Mouse (Mus musculus) midbrain, postnatal 0 days (tissue): ENCODE results near the gene BC004004. TPM values are rescaled to one million over a fixed set of nuclear protein-coding genes. Genes with fewer than 3 reads are reported as not detected.
A peak's percentile ranks its signal among the peaks of the same experiment; 100 is the strongest.

Experiments
- ATAC-seq: fragments of 200-750 bp; cut with Nextera tagmentation; 2 replicates; pipeline ENCODE4 v1.8.0; 2017; ENCODE audit warnings: moderate number of reproducible peaks, mild to moderate bottlenecking, moderate TSS enrichment, moderate library complexity; ENCODE audit not compliant: low FRiP score
- DNase-seq: peaks from one replicate; pipeline ENCODE4 v3.0.0-alpha.2; 2015; ENCODE audit warnings: low spot score
- H3K27ac ChIP-seq: fragments of 300-500 bp; sonication (generic); 2 replicates; pipeline ENCODE4 v1.5.1; 2014; ENCODE audit warnings: low read depth, mild to moderate bottlenecking, low read length, mixed read lengths
- H3K27me3 ChIP-seq: fragments of 300-500 bp; sonication (generic); 2 replicates; pipeline ENCODE4 v1.6.1; 2014; ENCODE audit warnings: low read length, control low read depth, mixed read lengths; ENCODE audit not compliant: insufficient read depth
- H3K36me3 ChIP-seq: fragments of 300-500 bp; sonication (generic); 2 replicates; pipeline ENCODE4 v1.6.1; 2014; ENCODE audit warnings: low read length, control low read depth, mixed read lengths; ENCODE audit not compliant: insufficient read depth
- H3K4me1 ChIP-seq: fragments of 300-500 bp; sonication (generic); 2 replicates; pipeline ENCODE4 v1.6.1; 2014; ENCODE audit warnings: mild to moderate bottlenecking, control low read depth, antibody characterized with exemption, low read length, mixed read lengths; ENCODE audit not compliant: insufficient read depth
- H3K4me2 ChIP-seq: fragments of 300-500 bp; sonication (generic); 2 replicates; pipeline ENCODE4 v1.6.1; 2014; ENCODE audit warnings: low read depth, mild to moderate bottlenecking, low read length, mixed read lengths; ENCODE audit not compliant: poor library complexity, severe bottlenecking
- H3K4me3 ChIP-seq: fragments of 300-500 bp; sonication (generic); 2 replicates; pipeline ENCODE4 v1.5.1; 2014; ENCODE audit warnings: low read depth, mild to moderate bottlenecking, low read length, moderate library complexity
- H3K9ac ChIP-seq: fragments of 300-500 bp; sonication (generic); replicated peaks from 2 replicates; pipeline ENCODE4 v1.6.1; 2014; ENCODE audit warnings: mild to moderate bottlenecking, low read length, moderate library complexity, mixed read lengths; ENCODE audit not compliant: poor library complexity, severe bottlenecking
- H3K9me3 ChIP-seq: fragments of 300-500 bp; sonication (generic); 2 replicates; pipeline ENCODE4 v1.6.1; 2016; ENCODE audit warnings: low read length, control low read depth
- CTCF ChIP-seq: IDR thresholded peaks from 2 replicates; pipeline ENCODE4 v1.5.1; 2016; ENCODE audit warnings: antibody characterized with exemption, mild to moderate bottlenecking
- WGBS: fragments of 180-500 bp; shearing (Covaris S2); extraction: QIAGEN DNeasy Blood & Tissue Kit; methylation state at CpG from one replicate; pipeline ENCODE4 v1.1.7; 2014; 5-methylcytosine and 5-hydroxymethylcytosine counted together
- polyA plus RNA-seq: library from polyadenylated mRNA; unstranded; fragments of >200 nt; fragmentation: Nextera tagmentation; extraction: Ambion mirVana; gene quantifications from 2 replicates; pipeline ENCODE4 v1.2.1, GENCODE M21; 2015
- total RNA-seq: library from RNA; depleted of rRNA; stranded (reverse); fragments of >200 nt; gene quantifications from 2 replicates; pipeline ENCODE4 v1.2.3, GENCODE M21; 2014

Gene BC004004
- total and polyA plus RNA-seq, 2 experiments from 2014 or later: 120 to 146 TPM

DNA sequence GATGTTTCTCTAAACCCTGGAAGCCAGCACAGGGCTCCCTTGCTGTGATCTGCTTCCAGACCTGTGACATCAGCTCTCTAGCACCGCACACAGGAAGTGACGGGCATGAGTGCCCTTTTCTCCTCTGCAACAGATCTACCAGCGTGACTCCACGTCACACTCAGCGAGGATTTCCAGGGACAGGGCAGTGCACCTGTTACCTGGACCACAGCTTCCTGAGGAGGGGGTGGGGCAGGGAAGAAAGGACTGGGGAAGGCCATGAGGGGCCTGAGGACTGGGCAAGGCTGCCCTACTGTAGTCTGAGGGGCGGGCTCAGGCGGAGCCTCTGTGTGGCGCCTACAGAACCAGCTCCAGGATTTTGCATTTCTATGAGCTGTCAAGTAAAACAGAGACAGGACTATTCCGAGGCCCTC lies 73.0 kb downstream of the BC004004 start:
- Histone ChIP-seq H3K9ac (0 out of 2 replicates have a peak overlapping the region, but pooled peaks have one; percentile 24), H3K9me3 (no peaks in the 10 kb centered on the region), H3K36me3 (peaks cover 40% of the 10 kb centered on the region), H3K4me1 (peaks cover 7% of the 10 kb centered on the region), H3K27ac (peak overlapping the region; percentile 68), H3K4me3 (no peak overlapping the region), H3K27me3 (no peaks in the 10 kb centered on the region), H3K4me2 (0 out of 2 replicates have a peak overlapping the region, but pooled peaks have one; percentile 9)
- peak; percentile 82 for DNase-seq
- peak; percentile 70 for TF ChIP-seq CTCF
- 12% methylated on average over 9 of the region's 9 CpGs for WGBS
- ATAC-seq: 0 out of 2 replicates have a peak, but pooled peaks have one; percentile 15

DNA sequence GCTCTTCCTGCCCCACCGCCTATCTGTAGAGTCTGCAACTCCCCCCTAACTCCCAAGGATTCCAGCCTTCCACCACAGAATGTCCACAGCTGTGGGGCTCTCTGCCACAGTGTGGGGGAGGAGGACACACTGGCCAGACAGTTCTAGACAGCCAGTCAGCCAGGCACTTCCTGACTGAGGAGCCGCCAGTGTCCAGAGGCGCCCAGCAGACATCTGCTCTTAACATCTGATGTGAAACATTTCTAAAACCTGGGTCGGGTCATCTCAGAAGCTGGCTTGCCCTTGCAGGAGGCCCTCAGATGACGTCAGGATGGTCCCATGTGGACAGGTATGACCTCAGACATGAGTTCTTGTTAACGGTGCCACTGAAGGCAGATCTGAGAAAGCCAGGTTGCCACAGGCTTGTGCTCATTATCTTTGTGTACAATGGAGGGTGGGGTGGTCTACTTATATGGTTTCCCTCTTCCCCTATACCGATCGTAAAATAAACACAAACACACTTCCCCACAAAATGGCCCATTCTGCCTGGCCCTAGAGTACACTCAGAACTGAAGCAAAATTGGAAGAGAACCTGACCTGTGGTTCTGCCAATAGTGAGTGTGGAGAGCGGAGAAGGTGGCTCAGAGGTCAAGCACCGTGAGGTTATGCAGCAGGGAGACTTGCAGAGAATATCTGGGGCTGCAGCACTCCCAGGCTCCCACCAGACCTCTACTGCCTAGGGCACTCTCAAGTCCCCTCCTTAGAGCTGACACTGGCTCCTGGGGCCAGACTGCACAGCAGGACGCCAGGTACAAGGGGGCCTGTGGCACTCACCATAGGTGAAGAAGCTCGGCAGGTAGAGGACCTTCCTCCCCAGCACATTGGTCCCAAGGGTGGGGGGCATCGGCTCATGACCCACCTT lies 73.7 kb downstream of the BC004004 start:
- WGBS: 49% methylated on average over 13 of the region's 13 CpGs
- H3K9ac ChIP-seq: 0 out of 2 replicates have a peak overlapping the region, but pooled peaks have one; percentile 24

GRCm38 (mm10) chr17:29343241-29343640 lies 74.7 kb downstream of the BC004004 start:
- Histone ChIP-seq H3K4me1 (peaks cover 9% of the 10 kb centered on the region), H3K9me3 (no peaks in the 10 kb centered on the region), H3K4me3 (no peak overlapping the region), H3K36me3 (peaks cover 31% of the 10 kb centered on the region), H3K9ac (no peak overlapping the region), H3K4me2 (no peak overlapping the region), H3K27ac (no peak overlapping the region), H3K27me3 (no peaks in the 10 kb centered on the region)
- WGBS: 91% methylated on average over 5 of the region's 5 CpGs
- ATAC-seq (no peak), DNase-seq (no peak)
- no peak for TF ChIP-seq CTCF

More for the DNA sequence above, 73.7 kb downstream of the BC004004 start:
- Histone ChIP-seq H3K27me3 (no peaks in the 10 kb centered on the region), H3K36me3 (peaks cover 34% of the 10 kb centered on the region), H3K4me3 (no peak overlapping the region), H3K4me2 (no peak overlapping the region), H3K4me1 (peaks cover 7% of the 10 kb centered on the region), H3K9me3 (no peaks in the 10 kb centered on the region), H3K27ac (peak overlapping the region; percentile 68)
- ATAC-seq: no peak
- no peak for TF ChIP-seq CTCF
- DNase-seq: peak; percentile 41

GRCm38 (mm10) chr17:29345272-29345671 lies 76.7 kb downstream of the BC004004 start:
- no peak for DNase-seq
- Histone ChIP-seq H3K27me3 (no peaks in the 10 kb centered on the region), H3K9ac (peak overlapping the region; percentile 34; the same call in 1 of the 2 replicates), H3K9me3 (no peaks in the 10 kb centered on the region), H3K36me3 (peaks cover 10% of the 10 kb centered on the region; the same call in 1 of the 2 replicates), H3K4me3 (peak overlapping the region; percentile 85), H3K4me2 (peak overlapping the region; percentile 61), H3K4me1 (peaks cover 9% of the 10 kb centered on the region), H3K27ac (0 out of 2 replicates have a peak overlapping the region, but pooled peaks have one; percentile 28)
- no peak for TF ChIP-seq CTCF
- whole genome bisulfite sequencing: 95% methylated on average over 12 of the region's 12 CpGs
- ATAC-seq: no peak

GRCm38 (mm10) chr17:29346496-29347125 lies 78.0 kb downstream of the BC004004 start:
- H3K4me1 ChIP-seq: peaks cover 9% of the 10 kb centered on the region
- no peak for TF ChIP-seq CTCF
- no peaks in the 10 kb centered on the region for H3K27me3 ChIP-seq
- WGBS: 1% methylated on average over 11 of the region's 11 CpGs
- H3K9me3 ChIP-seq: no peaks in the 10 kb centered on the region
- H3K4me2 ChIP-seq: peak overlapping the region; percentile 61
- peaks cover 5% of the 10 kb centered on the region; the same call in 1 of the 2 replicates for H3K36me3 ChIP-seq
- peak overlapping the region; percentile 94 for H3K9ac ChIP-seq
- peak overlapping the region; percentile 85 for H3K4me3 ChIP-seq
- peak overlapping the region; percentile 91 for H3K27ac ChIP-seq
- peak; percentile 74 for DNase-seq
- peak; percentile 42; the same call in 1 of the 2 replicates for ATAC-seq
